Mouse (Mus musculus): ENCODE results near the gene Ptpru. TPM values are rescaled to one million over a fixed set of nuclear protein-coding genes. Genes with fewer than 3 reads are reported as not detected.
A peak's percentile ranks its signal among the peaks of the same experiment; 100 is the strongest.

Gene Ptpru
- polyA plus RNA-seq, 1 experiment from 2014 or later: 10.5 TPM

- Histone ChIP-seq H3K9ac (no peak overlapping the region), H3K4me1 (peaks cover 15% of the 10 kb centered on the region; the same call in 1 of the 2 replicates), H3K4me2 (no peak overlapping the region), H3K4me3 (replicated peaks) (no peak overlapping the region), H3K36me3 (no peaks in the 10 kb centered on the region), H3K27ac (no peak overlapping the region), H3K9me3 (no peaks in the 10 kb centered on the region), H3K27me3 (replicated peaks) (peaks cover 16% of the 10 kb centered on the region; the same call in 1 of the 2 replicates)
- ATAC-seq (ENCODE audit: insufficient read depth, low FRiP score, low read depth): no peak
- 73% methylated on average over 3 of the region's 3 CpGs for WGBS
These were observed 5.2 kb downstream of the Ptpru start for GRCm38 (mm10) chr4:131832759-131833407.

- H3K36me3 ChIP-seq: no peaks in the 10 kb centered on the region
- peaks cover 12% of the 10 kb centered on the region; the same call in 1 of the 2 replicates for H3K27me3 ChIP-seq (replicated peaks)
- no peak overlapping the region for H3K4me3 ChIP-seq (replicated peaks)
- peaks cover 18% of the 10 kb centered on the region for H3K4me1 ChIP-seq
- no peak for ATAC-seq (ENCODE audit: insufficient read depth, low FRiP score, low read depth)
- no peaks in the 10 kb centered on the region for H3K9me3 ChIP-seq
- WGBS: 68% methylated on average over 5 of the region's 5 CpGs
- no peak overlapping the region for H3K27ac ChIP-seq
- no peak overlapping the region for H3K4me2 ChIP-seq
- no peak overlapping the region for H3K9ac ChIP-seq
These were observed 6.5 kb downstream of the Ptpru start for GRCm38 (mm10) chr4:131831546-131832045.

- peaks cover 14% of the 10 kb centered on the region for H3K4me1 ChIP-seq
- H3K27me3 ChIP-seq (replicated peaks): no peaks in the 10 kb centered on the region
- H3K9ac ChIP-seq: no peak overlapping the region
- H3K4me2 ChIP-seq: no peak overlapping the region
- H3K4me3 ChIP-seq (replicated peaks): no peak overlapping the region
- WGBS: 69% methylated on average over 8 of the region's 8 CpGs
- ATAC-seq (ENCODE audit: insufficient read depth, low FRiP score, low read depth): peak; percentile 67; the same call in 1 of the 2 replicates
- H3K27ac ChIP-seq: no peak overlapping the region
- H3K36me3 ChIP-seq: no peaks in the 10 kb centered on the region
- no peaks in the 10 kb centered on the region for H3K9me3 ChIP-seq
These were observed 9.0 kb downstream of the Ptpru start for GRCm38 (mm10) chr4:131829123-131829522.

- peak overlapping the region; percentile 19; the same call in 1 of the 2 replicates for H3K4me2 ChIP-seq
- ATAC-seq (ENCODE audit: insufficient read depth, low FRiP score, low read depth): peak; percentile 29; the same call in 1 of the 2 replicates
- H3K4me3 ChIP-seq (replicated peaks): no peak overlapping the region
- H3K9ac ChIP-seq: no peak overlapping the region
- H3K27me3 ChIP-seq (replicated peaks): no peaks in the 10 kb centered on the region
- H3K4me1 ChIP-seq: peaks cover 11% of the 10 kb centered on the region
- peak overlapping the region; percentile 35; the same call in 1 of the 2 replicates for H3K27ac ChIP-seq
- no peaks in the 10 kb centered on the region for H3K36me3 ChIP-seq
- 11% methylated on average over 6 of the region's 6 CpGs for WGBS
- no peaks in the 10 kb centered on the region for H3K9me3 ChIP-seq
These were observed 11.2 kb downstream of the Ptpru start for GRCm38 (mm10) chr4:131826905-131827304.

- Histone ChIP-seq H3K27ac (no peak overlapping the region), H3K27me3 (replicated peaks) (no peaks in the 10 kb centered on the region), H3K36me3 (no peaks in the 10 kb centered on the region), H3K9ac (no peak overlapping the region), H3K4me1 (peaks cover 11% of the 10 kb centered on the region), H3K4me2 (no peak overlapping the region), H3K4me3 (replicated peaks) (no peak overlapping the region), H3K9me3 (no peaks in the 10 kb centered on the region)
- no peak for ATAC-seq (ENCODE audit: insufficient read depth, low FRiP score, low read depth)
- WGBS: 37% methylated on average over 8 of the region's 8 CpGs
These were observed 12.3 kb downstream of the Ptpru start for GRCm38 (mm10) chr4:131825830-131826229.

- WGBS: 68% methylated on average over 3 of the region's 3 CpGs
- ATAC-seq (ENCODE audit: insufficient read depth, low FRiP score, low read depth): no peak
- no peaks in the 10 kb centered on the region for H3K36me3 ChIP-seq
- no peaks in the 10 kb centered on the region for H3K27me3 ChIP-seq (replicated peaks)
- no peak overlapping the region for H3K4me2 ChIP-seq
- no peak overlapping the region for H3K27ac ChIP-seq
- H3K4me1 ChIP-seq: peaks cover 11% of the 10 kb centered on the region
- H3K9ac ChIP-seq: no peak overlapping the region
- H3K4me3 ChIP-seq (replicated peaks): no peak overlapping the region
- H3K9me3 ChIP-seq: no peaks in the 10 kb centered on the region
These were observed 13.1 kb downstream of the Ptpru start for GRCm38 (mm10) chr4:131824939-131825338.

- no peaks in the 10 kb centered on the region for H3K27me3 ChIP-seq (replicated peaks)
- H3K4me1 ChIP-seq: peaks cover 19% of the 10 kb centered on the region
- peak; percentile 36; the same call in 1 of the 2 replicates for ATAC-seq (ENCODE audit: insufficient read depth, low FRiP score, low read depth)
- no peak overlapping the region for H3K4me2 ChIP-seq
- 63% methylated on average over 3 of the region's 3 CpGs for WGBS
- 0 out of 2 replicates have a peak, but pooled peaks cover 4% of the 10 kb centered on the region for H3K36me3 ChIP-seq
- H3K4me3 ChIP-seq (replicated peaks): no peak overlapping the region
- no peaks in the 10 kb centered on the region for H3K9me3 ChIP-seq
- H3K9ac ChIP-seq: no peak overlapping the region
- H3K27ac ChIP-seq: peak overlapping the region; percentile 66; the same call in 1 of the 2 replicates
These were observed 15.5 kb downstream of the Ptpru start for GRCm38 (mm10) chr4:131822583-131822982.

GRCm38 (mm10) chr4:131821161-131821731 lies 16.8 kb downstream of the Ptpru start:
- no peak overlapping the region for H3K4me3 ChIP-seq (replicated peaks)
- no peak overlapping the region for H3K27ac ChIP-seq
- 0 out of 2 replicates have a peak, but pooled peaks cover 4% of the 10 kb centered on the region for H3K36me3 ChIP-seq
- H3K4me1 ChIP-seq: 0 out of 2 replicates have a peak, but pooled peaks cover 8% of the 10 kb centered on the region
- no peak for ATAC-seq (ENCODE audit: insufficient read depth, low FRiP score, low read depth)
- H3K9ac ChIP-seq: no peak overlapping the region
- 50% methylated on average over 16 of the region's 16 CpGs for WGBS
- H3K4me2 ChIP-seq: no peak overlapping the region
- H3K9me3 ChIP-seq: no peaks in the 10 kb centered on the region
- H3K27me3 ChIP-seq (replicated peaks): no peaks in the 10 kb centered on the region

- 0 out of 2 replicates have a peak, but pooled peaks cover 4% of the 10 kb centered on the region for H3K36me3 ChIP-seq
- no peak overlapping the region for H3K9ac ChIP-seq
- no peak overlapping the region for H3K4me2 ChIP-seq
- H3K4me3 ChIP-seq (replicated peaks): no peak overlapping the region
- ATAC-seq (ENCODE audit: insufficient read depth, low FRiP score, low read depth): no peak
- H3K9me3 ChIP-seq: no peaks in the 10 kb centered on the region
- WGBS: 47% methylated on average over 22 of the region's 23 CpGs
- no peaks in the 10 kb centered on the region for H3K27me3 ChIP-seq (replicated peaks)
- H3K27ac ChIP-seq: no peak overlapping the region
- 0 out of 2 replicates have a peak, but pooled peaks cover 8% of the 10 kb centered on the region for H3K4me1 ChIP-seq
These were observed 19.2 kb downstream of the Ptpru start for GRCm38 (mm10) chr4:131818926-131819325.

- WGBS: 56% methylated on average over 10 of the region's 10 CpGs
- peak; percentile 56; the same call in 1 of the 2 replicates for ATAC-seq (ENCODE audit: insufficient read depth, low FRiP score, low read depth)
These were observed 22.3 kb downstream of the Ptpru start for GRCm38 (mm10) chr4:131815774-131816173.

GRCm38 (mm10) chr4:131814869-131815268 lies 23.2 kb downstream of the Ptpru start:
- H3K9ac ChIP-seq: no peak overlapping the region
- no peak overlapping the region for H3K4me3 ChIP-seq (replicated peaks)
- 74% methylated on average over 10 of the region's 10 CpGs for WGBS
- no peaks in the 10 kb centered on the region for H3K9me3 ChIP-seq
- H3K27me3 ChIP-seq (replicated peaks): no peaks in the 10 kb centered on the region
- no peak for ATAC-seq (ENCODE audit: insufficient read depth, low FRiP score, low read depth)
- no peak overlapping the region for H3K4me2 ChIP-seq
- 0 out of 2 replicates have a peak, but pooled peaks cover 4% of the 10 kb centered on the region for H3K36me3 ChIP-seq
- H3K4me1 ChIP-seq: 0 out of 2 replicates have a peak, but pooled peaks cover 8% of the 10 kb centered on the region
- H3K27ac ChIP-seq: no peak overlapping the region

More at GRCm38 (mm10) chr4:131815774-131816173, 22.3 kb downstream of the Ptpru start:
- H3K4me2 ChIP-seq: no peak overlapping the region
- 0 out of 2 replicates have a peak, but pooled peaks cover 4% of the 10 kb centered on the region for H3K36me3 ChIP-seq
- H3K4me3 ChIP-seq (replicated peaks): no peak overlapping the region
- H3K27ac ChIP-seq: no peak overlapping the region
- H3K9ac ChIP-seq: no peak overlapping the region
- H3K9me3 ChIP-seq: no peaks in the 10 kb centered on the region
- H3K27me3 ChIP-seq (replicated peaks): no peaks in the 10 kb centered on the region
- 0 out of 2 replicates have a peak, but pooled peaks cover 8% of the 10 kb centered on the region for H3K4me1 ChIP-seq

- Histone ChIP-seq H3K4me3 (replicated peaks) (no peak overlapping the region), H3K4me2 (no peak overlapping the region), H3K27me3 (replicated peaks) (no peaks in the 10 kb centered on the region), H3K27ac (no peak overlapping the region), H3K9me3 (no peaks in the 10 kb centered on the region), H3K36me3 (0 out of 2 replicates have a peak, but pooled peaks cover 3% of the 10 kb centered on the region), H3K9ac (no peak overlapping the region), H3K4me1 (0 out of 2 replicates have a peak, but pooled peaks cover under 1% of the 10 kb centered on the region)
- ATAC-seq (ENCODE audit: insufficient read depth, low FRiP score, low read depth): no peak; the same call in 1 of the 2 replicates
- 64% methylated on average over 7 of the region's 7 CpGs for WGBS
These were observed 24.3 kb downstream of the Ptpru start for GRCm38 (mm10) chr4:131813798-131814197.
